Mouse (Mus musculus) megakaryocyte, embryonic 14.5 days (primary cell): ENCODE data around the gene Nfkbiz.

Experiments
- FLI1 ChIP-seq: IDR thresholded peaks from 2 replicates; pipeline ENCODE4 v1.6.1; 2012; ENCODE audit warnings: low read length, inconsistent platforms, mixed read lengths
- GATA1 ChIP-seq: IDR thresholded peaks from 3 replicates; pipeline ENCODE4 v1.6.1; 2012; ENCODE audit warnings: mixed read lengths, low read length, inconsistent platforms, borderline replicate concordance

- TF ChIP-seq GATA1 = no peak
- no peak for TF ChIP-seq FLI1
These were observed 17.7 kb downstream of the Nfkbiz start for GRCm38 (mm10) chr16:55820916-55821570.
